Comparison of ENCODE assay signal across 9 mouse cellular contexts in the genomic region with DNA sequence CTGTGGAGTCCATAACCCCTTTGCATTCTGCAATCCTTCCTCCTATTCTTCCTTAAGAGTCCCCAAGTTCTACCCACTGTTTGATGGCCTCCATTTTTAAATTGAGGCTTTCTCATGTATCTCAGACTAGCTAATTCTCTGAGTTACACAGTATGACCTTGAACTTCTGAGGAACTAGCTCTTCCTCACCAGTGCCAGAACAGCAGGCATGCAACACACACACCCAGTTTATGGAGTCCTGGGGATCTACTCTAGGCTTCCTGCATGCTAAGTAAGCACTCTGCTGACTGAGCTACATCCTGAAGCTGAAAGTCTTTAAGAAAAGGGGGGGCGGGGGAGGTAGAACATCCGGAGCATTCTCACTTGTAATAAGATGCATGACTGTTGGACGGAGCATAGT.
"Had no signal": no experiment of that assay in that cellular context is flagged by ENCODE, and none has a peak within 500 bp of the region (broad histone marks: within the 10 kb centered on the region; RNA-seq: fewer than 3 reads in every experiment).

No protein-coding gene starts in this region.

- DNase-seq: lung, adult 18-20 months; lung, embryonic 14.5 days; lung, postnatal 10 days; lung, postnatal 4 days; right cerebral cortex, postnatal 14 days; thymus, adult 2 months; thymus, postnatal 25 days had no signal

- ATAC-seq: midbrain, embryonic 13.5 days; midbrain, embryonic 15.5 days had no signal
